Mouse (Mus musculus) CD8-positive naive resting alpha-beta T cell, adult 2 months (primary cell): Measurements from ENCODE around the gene Mrpl35.
"Not testable (repeated sequence)": the region's sequence is repeated elsewhere in the genome, so short reads cannot be mapped to it uniquely, and the experiment has no call there.

Experiments used
- DNase-seq, 2 experiments: peaks; one replicate each; pipeline ENCODE4 v3.0.0; 2022; ENCODE audit warnings: low read depth in 2 of 2, low spot score in 2 of 2

Gene Mrpl35

DNA sequence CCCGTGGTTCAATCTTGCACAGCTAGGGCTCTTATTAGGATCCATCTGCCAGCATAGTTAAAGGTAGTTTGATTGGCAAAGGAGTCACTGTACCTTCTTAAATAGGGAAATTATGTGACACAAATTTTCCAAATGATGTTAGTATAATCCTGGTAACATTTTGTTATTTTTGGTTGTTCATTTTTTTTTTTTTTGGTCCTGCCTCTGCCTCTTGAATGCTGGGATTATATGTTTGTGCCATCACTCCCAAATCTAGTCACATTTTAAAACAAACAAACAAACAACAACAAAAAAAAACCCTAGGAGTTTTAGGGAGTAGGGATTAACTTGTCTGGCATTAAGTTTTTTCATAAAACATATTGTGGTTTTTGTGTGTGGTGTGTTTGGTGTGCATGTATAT lies at the start of gene Mrpl35:
Mrpl35 (minus strand) TSS at position 101 of the 400 bp plus-strand sequence.
- DNase-seq = no peak

DNA sequence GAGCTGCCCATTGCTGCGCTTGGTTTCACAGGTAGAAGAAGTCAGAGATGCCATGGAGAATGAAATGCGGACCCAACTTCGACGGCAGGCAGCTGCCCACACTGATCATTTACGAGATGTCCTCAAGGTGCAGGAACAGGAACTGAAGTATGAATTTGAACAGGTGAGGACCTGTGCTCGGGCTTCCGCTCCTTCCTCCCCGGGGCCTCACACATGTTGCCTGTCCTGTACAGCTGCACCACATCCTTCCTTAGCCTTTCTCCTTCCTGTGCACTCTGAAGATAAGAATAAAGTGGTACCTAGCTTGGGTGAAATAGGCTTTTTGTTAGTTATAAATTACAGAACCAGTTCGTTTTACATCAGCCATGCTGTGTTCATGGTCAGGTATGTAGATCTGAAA lies 44.6 kb upstream of the Mrpl35 start:
- no peak for DNase-seq

DNA sequence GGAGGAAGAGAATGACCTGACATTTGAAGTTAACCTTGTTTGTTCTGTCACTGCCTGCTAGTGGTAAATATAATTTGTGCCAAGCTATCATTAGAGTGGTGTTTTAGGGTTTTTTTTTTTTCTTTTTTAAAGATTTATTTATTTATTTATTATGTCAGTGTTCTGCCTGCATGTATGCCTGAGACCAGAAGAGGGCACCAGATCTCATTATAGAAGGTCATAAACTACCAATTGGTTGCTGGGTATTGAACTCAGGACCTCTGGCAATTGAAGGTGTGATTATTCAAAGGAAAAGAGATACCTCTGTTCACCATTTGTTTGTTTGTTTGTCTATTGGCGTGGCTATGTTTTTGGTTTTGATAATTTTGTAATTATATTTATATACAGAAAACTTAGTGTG lies 42.0 kb upstream of the Mrpl35 start:
- DNase-seq = no peak

DNA sequence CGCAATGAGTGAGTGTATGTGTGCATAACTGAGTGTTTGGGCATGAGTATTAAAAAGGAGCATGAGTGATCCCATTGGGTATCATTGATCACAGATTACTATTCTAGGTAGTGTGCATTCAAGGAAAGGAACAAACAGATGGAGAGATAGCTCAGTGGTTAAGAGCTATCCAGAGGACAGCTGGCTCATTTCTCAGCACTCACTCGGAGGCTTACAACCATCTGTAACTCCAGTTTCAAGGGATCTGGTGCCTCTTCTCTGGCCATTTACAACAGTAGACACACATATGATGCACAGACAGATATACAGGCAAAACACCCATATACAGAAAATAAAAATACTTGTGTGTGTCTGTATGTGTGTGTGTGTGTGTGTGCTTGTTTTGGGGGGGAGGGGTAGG lies 41.0 kb upstream of the Mrpl35 start:
- no peak for DNase-seq

GRCm38 (mm10) chr6:71846906-71847305 lies 20.1 kb upstream of the Mrpl35 start:
- DNase-seq = not testable (repeated sequence)

GRCm38 (mm10) chr6:71840597-71841290 lies 14.0 kb upstream of the Mrpl35 start:
- DNase-seq = no peak

DNA sequence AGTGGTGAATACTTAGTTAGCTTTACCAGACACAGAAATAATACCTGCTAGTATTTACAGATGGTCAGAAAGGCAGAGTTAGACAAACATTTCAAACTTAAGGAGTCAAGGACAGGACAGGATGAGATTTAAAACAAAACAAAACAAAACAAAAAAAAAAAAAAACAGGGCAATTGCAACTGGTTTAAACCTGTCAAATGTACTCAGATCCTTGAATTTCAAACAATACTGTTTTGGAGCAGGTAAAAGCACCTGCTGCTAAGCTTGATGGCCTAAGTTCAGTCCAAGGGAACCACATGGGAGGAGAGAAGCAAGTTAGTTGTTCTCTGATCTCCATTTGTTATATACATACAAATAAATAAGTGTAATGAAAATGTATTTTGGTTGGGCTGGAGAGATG lies 13.0 kb upstream of the Mrpl35 start:
- DNase-seq = no peak

- no peak for DNase-seq
Measured at GRCm38 (mm10) chr6:71836811-71837210, 10.0 kb upstream of the Mrpl35 start.

DNA sequence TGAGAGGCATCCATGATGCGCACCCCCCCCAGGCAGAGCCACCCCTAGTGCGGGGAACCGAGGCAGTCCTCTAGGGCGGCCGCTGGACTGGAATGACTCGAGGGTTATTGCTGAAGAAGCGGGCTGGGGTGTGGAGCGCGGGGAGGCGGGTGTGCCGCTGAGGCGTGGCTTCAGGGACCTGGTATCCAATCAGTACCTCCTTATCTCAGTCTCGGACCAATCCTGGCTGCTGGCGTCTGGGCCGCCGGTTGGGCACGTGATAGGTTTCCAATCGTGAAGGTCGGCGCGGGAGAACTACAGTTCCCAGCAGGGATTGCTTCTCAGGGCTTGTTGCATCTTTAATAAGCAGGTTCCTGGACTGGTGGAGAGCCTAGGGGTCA lies 4.8 kb upstream of the Mrpl35 start:
- peak; percentile 91 for DNase-seq

DNA sequence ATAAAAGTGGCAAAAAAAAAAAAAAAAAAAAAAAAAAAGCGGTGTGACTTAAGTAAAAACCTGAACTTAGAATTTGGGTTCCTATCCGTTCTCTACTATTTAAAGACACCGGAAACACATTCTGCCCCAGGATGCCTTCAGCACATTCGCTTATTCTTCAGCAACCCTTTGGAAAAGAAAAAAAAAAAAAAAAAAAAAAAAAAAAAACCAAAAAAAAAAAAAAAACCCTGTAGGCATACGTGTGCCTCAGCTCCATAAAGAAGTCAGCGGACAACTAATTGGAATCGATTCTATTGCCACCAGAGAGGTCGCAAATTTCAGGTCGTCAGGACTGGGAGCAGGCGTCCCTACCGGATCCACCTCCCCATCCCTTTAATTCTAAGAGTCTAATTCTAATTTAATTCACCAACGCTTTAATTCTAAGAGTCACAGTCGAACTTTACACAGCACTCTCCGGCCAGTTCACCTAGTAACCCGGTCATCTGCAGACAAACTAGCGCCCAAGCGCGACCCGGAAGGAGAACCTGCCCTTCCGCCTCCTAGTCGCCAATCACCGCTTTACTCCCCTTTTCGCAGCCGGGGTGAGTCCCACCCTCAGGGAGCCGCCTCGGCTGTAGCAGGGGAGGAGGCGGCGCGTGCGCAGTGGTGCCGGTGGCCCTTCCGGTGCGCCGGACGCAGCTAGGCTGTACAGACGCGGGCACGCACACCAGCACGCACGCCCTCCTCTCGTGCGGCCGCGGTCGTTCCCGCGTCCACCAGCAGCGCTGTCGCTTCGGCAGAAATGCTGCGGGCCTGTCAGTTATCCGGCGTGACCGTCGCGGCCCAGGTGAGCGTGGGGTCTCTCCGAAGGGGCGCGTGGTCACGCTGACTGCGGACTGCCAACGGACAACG lies 4.2 kb upstream of the Mrpl35 start, which contains the start of gene Immt:
Immt (plus strand) TSS at position 642 of the 891 bp plus-strand sequence.
- DNase-seq = peak; percentile 86 to 90

DNA sequence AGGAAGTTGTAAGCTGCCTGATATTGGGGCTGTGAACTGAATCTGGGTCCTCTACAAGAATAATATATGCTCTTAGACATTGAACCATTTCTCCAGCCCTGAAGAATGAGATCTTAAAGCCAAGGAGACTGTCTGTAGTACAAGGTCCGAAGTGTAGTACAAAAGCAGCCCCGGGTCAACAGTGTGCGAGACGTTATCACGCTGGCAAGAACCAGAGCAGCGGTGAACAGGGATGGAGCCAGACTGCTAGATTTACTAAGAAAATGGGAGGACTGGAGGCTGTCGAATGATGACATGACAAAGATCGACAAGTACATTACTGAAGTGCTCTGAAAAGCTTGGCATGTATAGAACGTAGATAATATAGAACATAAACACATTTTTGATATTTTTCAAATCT lies 3.0 kb upstream of the Mrpl35 start:
- DNase-seq = no peak

DNA sequence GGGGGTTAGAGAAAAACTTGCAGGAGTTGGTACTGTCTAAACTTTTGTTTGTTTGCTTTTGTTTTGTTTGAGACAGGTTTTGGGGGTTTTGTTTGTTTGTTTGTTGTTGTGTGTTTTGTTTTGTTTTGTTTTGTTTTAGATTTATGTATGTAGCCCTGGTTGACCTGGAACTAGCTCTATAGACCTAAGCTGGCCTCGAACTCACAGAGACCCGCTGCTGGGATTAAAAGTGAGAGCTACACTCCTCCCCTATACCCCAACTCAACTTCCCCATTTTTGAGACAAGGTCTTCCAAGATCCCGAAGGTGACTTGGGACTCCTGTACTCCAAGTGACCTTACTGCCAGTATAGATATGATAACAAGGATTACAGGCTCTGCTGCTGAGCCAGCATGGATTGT lies 2.8 kb downstream of the Mrpl35 start:
- DNase-seq = no peak

GRCm38 (mm10) chr6:71823488-71823887 lies 3.3 kb downstream of the Mrpl35 start:
- peak; percentile 77 to 85 for DNase-seq

DNA sequence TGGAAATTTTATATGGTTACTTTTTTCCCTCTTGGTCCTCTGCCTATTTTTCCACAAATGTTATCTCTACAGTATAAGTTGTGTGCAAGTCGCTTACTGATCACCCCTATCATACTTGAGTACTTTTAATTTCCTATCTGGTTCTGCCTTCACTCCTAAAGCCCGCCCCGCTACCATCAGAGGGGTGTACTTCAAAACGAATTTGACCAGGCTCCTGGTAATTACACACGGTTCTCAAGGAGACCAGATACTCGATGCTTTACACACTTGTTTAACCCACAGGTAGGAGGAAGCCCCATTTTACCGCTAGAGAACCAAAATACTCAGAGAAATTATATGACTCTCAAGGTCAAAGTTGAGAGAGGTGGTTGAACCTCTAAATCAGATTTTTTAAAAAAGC lies 3.7 kb downstream of the Mrpl35 start:
- DNase-seq = peak in 1 of 2 experiments; percentile 2

DNA sequence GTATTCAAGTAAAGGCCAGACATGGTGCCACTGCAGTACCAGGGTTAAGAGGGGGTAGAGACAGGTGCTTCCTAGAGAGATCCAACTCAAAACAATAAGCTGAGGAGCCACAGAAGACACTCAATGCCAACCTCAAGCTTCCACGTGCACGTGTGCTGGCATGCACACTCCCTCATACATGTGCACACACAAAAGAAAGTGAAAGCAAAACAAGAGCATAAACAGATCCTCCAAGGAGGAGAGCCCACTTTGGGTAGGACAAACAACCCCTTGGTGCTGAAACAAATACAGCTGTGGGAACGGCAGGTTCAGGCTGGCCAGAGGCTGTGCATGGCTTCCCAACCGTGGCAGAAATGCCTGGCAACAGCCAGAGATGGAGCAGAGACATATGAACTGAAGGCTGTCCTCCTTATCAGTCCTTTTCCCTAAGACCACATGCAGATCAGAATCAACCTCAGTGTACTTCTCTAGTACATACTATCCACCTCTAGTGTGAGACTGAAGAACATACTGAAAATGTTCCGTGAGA lies 6.9 kb downstream of the Mrpl35 start:
- no peak for DNase-seq

- no peak for DNase-seq
Measured at GRCm38 (mm10) chr6:71812820-71813219, 13.9 kb downstream of the Mrpl35 start.

DNA sequence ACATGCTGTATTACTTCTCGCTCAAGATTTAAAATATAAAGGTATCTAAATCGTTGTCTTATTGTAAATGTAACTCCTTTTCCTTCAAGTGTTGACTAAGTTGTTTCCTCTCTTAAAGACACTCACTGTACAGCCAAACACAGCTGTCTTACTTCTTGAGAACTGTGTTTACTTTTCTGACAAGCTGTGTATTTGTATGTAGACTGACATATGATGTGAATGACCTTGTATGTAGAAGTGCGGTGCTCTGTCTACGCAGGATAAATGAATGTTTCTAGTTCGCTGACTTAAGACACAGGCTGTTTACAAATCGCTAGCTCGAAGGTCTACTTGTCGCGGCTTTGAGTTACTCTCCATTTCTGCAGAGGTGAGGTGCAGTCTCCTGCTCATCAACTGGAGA lies 16.9 kb downstream of the Mrpl35 start:
- DNase-seq = no peak

DNA sequence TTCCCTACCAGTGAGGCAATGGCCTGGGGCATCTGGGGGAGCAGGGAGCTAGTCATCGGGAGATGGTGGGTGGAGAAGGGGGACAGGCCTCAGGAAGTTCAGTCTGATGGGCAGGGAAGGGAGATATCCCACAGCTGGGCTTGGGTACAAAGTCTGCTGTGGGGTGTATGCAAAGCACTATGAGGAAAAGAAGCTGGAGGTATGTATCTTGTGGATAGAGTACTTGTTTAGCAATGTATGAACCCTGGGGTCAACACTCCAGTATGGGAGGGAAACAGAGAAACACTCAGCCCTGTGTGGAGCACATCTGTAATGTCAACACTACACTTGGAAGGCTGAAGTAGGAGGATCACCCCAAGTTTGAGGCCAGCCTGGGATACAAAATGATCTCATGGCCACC lies 20.1 kb downstream of the Mrpl35 start:
- no peak for DNase-seq

DNA sequence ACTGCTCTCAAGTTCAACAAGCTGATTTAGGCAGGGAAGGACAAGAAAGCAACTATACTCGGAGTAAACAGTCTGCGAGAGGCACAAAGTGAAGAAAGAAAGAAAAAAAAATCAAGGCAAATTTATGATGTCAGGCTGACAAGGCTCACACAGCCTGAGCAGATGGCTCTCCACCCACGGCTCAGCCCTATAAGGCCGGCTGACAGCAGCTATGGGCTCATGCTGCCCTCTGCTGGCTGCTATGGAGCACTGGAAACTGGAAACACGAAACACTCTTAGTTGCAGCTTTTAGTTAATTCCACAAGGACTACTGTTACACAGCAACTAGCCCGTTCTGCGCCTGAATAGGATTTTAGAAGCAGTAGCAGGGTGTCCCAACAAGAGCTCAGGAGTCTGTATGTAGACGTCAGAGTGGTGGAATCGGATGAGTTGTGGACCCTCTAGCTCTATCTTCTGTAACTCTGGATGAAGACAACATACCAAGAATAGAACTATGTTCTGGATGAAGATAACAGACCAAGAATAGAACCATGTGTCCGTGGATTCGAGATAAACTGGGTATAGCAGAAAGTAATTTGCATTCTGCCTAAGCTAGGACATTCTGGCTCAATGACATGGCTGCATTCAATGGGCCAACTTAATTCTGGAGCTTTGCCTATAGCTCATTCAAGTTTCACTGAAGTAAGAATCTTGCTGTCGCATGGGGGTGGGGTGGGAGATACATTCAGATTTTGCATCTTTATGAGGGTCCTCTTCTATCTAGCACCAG lies 22.5 kb downstream of the Mrpl35 start:
- DNase-seq = peak; percentile 39 to 45

GRCm38 (mm10) chr6:71803609-71804008 lies 23.2 kb downstream of the Mrpl35 start:
- no peak for DNase-seq

- no peak for DNase-seq
Measured at GRCm38 (mm10) chr6:71801714-71802094, 25.1 kb downstream of the Mrpl35 start.
